Mouse (Mus musculus): ENCODE results near the gene Lilra5. TPM values are rescaled to one million over a fixed set of nuclear protein-coding genes. Genes with fewer than 3 reads are reported as not detected.
"Not testable (repeated sequence)": the region's sequence is repeated elsewhere in the genome, so short reads cannot be mapped to it uniquely, and the experiment has no call there.

The Lilra5 gene
- total RNA-seq (2017) = 0.35 TPM in 1 of 2 replicates, not detected in the other

- no peak for ATAC-seq (ENCODE audit: extremely low read depth, insufficient number of reproducible peaks, low FRiP score, poor library complexity, severe bottlenecking)
These were observed at the start of gene Lilra5 for GRCm38 (mm10) chr7:4237454-4237853. Gene Lilra5 (plus strand): TSS chr7:4237754.

- ATAC-seq (ENCODE audit: extremely low read depth, insufficient number of reproducible peaks, low FRiP score, poor library complexity, severe bottlenecking) = no peak
These were observed 30.4 kb upstream of the Lilra5 start for GRCm38 (mm10) chr7:4207126-4207525.

DNA sequence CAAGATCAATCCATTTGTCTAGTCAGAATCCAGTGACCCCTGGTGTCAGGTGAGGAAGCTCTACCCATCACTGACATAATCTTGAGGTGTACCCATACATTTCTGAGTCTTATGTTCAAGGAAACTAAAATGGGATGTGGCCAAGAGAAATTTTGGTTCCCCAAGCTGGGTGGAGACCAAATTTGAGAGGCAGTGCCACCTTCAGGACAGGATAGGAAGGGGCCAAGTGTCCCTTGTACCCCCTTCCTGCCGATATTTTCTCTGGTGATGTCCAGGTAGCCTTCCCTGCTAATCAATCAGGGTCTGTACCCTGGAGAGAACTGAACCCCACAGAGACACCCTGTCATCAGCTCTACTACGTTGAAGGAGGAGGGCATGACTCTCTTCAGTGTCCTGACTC lies 28.9 kb upstream of the Lilra5 start:
- 0 out of 2 replicates have a peak, but pooled peaks have one; percentile 19 for ATAC-seq (ENCODE audit: extremely low read depth, insufficient number of reproducible peaks, low FRiP score, poor library complexity, severe bottlenecking)

DNA sequence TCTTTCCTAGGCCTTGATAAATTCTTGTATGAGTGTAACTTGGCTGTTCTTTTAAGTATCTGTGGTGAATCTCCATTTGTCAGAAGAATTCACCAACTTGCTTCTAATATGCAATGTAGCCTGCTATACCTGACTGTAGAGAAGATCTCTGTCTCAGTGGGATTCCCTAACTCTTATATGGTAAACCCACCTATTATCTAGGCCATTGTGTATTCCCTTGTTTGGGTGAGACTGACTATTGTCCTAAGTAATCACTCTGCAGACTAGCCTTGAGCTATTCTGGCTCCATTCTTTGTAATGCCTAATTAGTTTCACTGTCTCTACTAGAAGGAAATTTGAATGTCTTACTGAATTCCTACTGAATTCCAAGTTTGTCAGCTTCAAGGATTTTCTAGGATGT lies 24.1 kb upstream of the Lilra5 start:
- not testable (repeated sequence) for ATAC-seq (ENCODE audit: extremely low read depth, insufficient number of reproducible peaks, low FRiP score, poor library complexity, severe bottlenecking)

- ATAC-seq (ENCODE audit: extremely low read depth, insufficient number of reproducible peaks, low FRiP score, poor library complexity, severe bottlenecking) = no peak
These were observed 22.2 kb upstream of the Lilra5 start for GRCm38 (mm10) chr7:4215396-4215795.

DNA sequence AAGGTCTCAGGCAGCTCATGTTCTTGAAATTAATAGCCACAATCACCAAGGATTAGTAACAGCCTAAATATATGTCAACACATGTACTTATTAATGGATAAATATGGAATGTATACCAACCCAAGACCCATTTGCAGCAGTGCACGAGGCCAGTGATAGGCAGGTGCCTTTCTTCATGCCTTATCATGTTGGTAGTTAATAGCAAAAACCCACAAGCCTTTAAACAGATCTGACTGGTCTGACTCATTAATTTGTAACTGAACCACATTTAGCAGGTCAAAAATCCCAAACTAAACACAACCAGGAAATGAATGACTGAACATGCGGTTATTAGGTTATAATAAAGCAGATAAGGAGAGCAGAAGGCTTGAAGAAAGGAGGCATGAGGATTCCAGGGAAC lies 21.7 kb upstream of the Lilra5 start:
- ATAC-seq (ENCODE audit: extremely low read depth, insufficient number of reproducible peaks, low FRiP score, poor library complexity, severe bottlenecking) = no peak

DNA sequence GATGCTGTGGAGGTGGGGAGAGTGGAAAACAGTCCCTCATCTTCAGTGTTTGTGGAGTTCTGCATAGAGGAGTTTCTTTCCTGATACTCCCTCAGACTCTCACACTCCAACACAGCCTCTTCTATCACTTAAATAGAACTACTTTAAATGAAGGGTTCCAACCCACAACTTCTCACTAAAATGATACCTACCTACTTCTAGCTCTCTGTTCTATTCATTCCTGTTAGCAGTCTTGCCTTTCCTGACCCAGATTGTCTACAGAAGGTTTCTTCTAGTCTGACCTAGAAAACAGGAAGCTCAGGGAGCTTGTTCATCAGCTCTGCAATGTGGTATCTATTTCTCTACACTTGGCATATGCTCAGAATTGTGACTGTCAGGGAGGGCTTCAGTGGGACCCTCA lies 2.0 kb upstream of the Lilra5 start:
- ATAC-seq (ENCODE audit: extremely low read depth, insufficient number of reproducible peaks, low FRiP score, poor library complexity, severe bottlenecking) = no peak

DNA sequence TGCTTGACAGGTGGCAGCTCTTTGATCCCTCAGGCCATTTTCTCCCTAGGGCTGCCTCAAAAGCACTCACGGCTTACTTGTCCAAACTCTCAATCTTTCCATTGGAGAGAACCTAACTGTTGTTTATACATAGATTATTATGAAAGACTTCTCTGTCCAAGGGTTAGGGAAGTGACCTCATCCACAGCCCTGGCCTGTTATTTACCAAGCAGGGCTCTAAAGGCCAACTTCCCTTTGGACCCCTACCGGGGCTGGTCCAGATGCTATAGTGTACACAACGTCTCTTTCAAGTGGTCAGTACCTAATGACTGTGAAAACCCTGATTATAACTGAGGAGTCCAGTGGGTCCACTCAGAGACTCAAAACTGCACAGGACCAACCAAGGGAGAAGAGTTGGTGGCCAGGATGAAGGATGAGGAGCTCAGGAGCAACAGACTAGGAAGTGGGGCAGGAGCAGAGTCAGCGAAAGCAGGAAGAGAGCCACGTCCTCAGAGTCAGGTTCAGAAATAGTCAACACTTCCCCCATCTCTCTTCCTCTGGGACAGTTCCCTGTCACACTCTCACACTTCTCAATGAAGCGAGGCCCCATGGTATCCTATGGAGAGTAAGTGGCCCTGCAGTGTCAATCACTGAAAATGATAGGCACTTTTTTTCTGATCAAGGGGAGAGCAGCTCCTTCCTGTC lies 1.6 kb downstream of the Lilra5 start:
- 0 out of 2 replicates have a peak, but pooled peaks have one; percentile 23 for ATAC-seq (ENCODE audit: extremely low read depth, insufficient number of reproducible peaks, low FRiP score, poor library complexity, severe bottlenecking)

DNA sequence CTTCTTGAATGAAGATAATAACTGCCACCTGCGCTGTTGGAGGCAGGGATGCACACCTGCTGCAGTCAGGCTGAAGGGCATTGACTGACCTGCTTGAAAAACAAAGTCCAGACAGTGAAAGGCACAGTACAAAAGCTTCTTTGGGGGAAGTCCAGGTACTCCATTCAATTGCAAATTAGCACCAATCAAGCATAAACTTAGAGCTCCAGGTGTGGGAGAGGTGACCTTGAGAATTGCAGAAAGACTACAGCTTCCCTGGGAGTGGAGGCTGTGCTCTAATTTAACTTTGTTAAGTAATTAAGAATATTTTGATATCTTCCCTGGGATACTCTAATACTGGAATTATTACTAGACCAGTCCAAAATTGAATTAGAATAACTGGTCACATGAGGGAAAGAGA lies 13.7 kb downstream of the Lilra5 start:
- not testable (repeated sequence) for ATAC-seq (ENCODE audit: extremely low read depth, insufficient number of reproducible peaks, low FRiP score, poor library complexity, severe bottlenecking)

DNA sequence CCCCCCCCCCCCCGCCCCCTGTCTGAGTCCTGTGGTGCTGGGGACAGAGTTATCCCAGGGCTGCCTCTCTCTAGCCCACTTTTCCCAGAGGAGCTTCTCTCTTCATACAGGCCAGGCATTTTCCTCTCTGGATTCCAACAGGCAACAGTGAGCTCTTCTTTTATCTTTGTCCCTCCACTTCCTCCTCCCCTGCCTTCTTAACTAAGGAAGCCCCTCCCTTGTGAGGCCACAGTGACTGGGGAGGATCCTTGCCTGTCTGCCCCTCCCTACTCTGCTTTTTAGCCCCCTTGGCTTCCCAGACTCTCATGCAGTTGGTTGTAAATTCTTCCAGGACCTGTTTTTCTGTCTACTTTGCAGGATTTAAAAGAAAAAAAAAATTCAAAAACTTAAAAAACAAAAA lies 18.5 kb downstream of the Lilra5 start:
- ATAC-seq (ENCODE audit: extremely low read depth, insufficient number of reproducible peaks, low FRiP score, poor library complexity, severe bottlenecking) = not testable (repeated sequence)

DNA sequence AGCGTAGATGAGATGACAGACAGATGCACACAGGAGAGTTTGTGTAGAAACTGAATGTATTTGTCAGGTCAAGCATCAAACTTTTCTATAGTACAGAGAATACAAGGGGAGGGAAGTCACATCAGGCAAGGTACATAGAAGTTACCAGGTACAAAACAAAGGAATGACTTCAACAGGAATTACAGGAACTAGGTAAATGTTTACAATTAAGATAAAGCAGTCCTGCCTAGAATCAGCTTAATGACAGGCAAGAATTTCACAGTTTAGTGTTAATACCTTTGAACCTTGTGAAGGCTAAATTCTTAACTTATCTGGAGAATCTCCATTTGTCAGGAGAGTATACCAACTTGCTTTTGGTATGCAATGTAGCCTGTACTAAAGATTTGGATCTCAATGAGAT lies 23.0 kb downstream of the Lilra5 start:
- not testable (repeated sequence) for ATAC-seq (ENCODE audit: extremely low read depth, insufficient number of reproducible peaks, low FRiP score, poor library complexity, severe bottlenecking)

- not testable (repeated sequence) for ATAC-seq (ENCODE audit: extremely low read depth, insufficient number of reproducible peaks, low FRiP score, poor library complexity, severe bottlenecking)
These were observed 34.6 kb downstream of the Lilra5 start for GRCm38 (mm10) chr7:4272106-4272505.

DNA sequence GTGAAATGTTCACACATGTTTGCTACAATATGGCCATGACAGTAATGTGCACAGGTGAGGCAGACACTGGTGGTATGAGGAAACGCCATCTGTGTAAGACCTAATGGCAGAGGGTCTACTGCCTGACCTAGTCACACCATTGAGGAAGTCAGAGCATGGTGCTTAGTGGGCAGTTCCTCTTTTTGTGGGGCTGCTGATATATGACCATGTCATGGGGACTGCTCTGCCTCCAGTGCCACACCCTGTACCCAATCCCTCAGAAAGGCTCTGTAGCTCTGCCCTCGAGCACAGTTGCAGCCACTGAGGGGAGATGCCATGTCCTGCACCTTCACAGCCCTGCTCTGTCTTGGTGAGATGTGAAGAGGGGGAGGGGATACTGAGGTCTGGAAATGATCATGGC lies 36.3 kb downstream of the Lilra5 start:
- peak; percentile 70 for ATAC-seq (ENCODE audit: extremely low read depth, insufficient number of reproducible peaks, low FRiP score, poor library complexity, severe bottlenecking)

- not testable (repeated sequence) for ATAC-seq (ENCODE audit: extremely low read depth, insufficient number of reproducible peaks, low FRiP score, poor library complexity, severe bottlenecking)
These were observed 37.9 kb downstream of the Lilra5 start for GRCm38 (mm10) chr7:4275500-4275899.

- no peak for ATAC-seq (ENCODE audit: extremely low read depth, insufficient number of reproducible peaks, low FRiP score, poor library complexity, severe bottlenecking)
These were observed 55.1 kb downstream of the Lilra5 start for GRCm38 (mm10) chr7:4292638-4293037.

Other genes starting within 250 kb of the Lilra5 start
- 22.3 and 23.0 TPM in 2 replicates for gene Lair1, start 174.6 kb upstream of the Lilra5 start, total RNA-seq (2017)
- 0.12 TPM in 1 of 2 replicates, not detected in the other for gene Ttyh1, start 118.3 kb upstream of the Lilra5 start, total RNA-seq (2017)
- gene Leng8, start 100.7 kb upstream of the Lilra5 start, total RNA-seq (2017) = 155 and 160 TPM in 2 replicates
- 18.9 and 19.7 TPM in 2 replicates for gene Leng9, start 87.4 kb upstream of the Lilra5 start, total RNA-seq (2017)
- 0.86 and 5.8 TPM in 2 replicates for gene Cdc42ep5, start 72.9 kb upstream of the Lilra5 start, total RNA-seq (2017)
- gene Ncr1, start 100.0 kb downstream of the Lilra5 start, total RNA-seq (2017) = 3.6 and 9.1 TPM in 2 replicates
- gene Gp6, start 160.0 kb downstream of the Lilra5 start, total RNA-seq (2017) = 3.3 and 4.8 TPM in 2 replicates
- gene Rdh13, start 207.9 kb downstream of the Lilra5 start, total RNA-seq (2017) = 7.6 and 10.8 TPM in 2 replicates
- 58.8 and 64.3 TPM in 2 replicates for gene Eps8l1, start 222.9 kb downstream of the Lilra5 start, total RNA-seq (2017)

Measured in neutrophil, adult 5-6 weeks (primary cell).